Mouse (Mus musculus): ENCODE results near the gene Ccl9. TPM values are rescaled to one million over a fixed set of nuclear protein-coding genes. Genes with fewer than 3 reads are reported as not detected.
"Not testable (repeated sequence)": the region's sequence is repeated elsewhere in the genome, so short reads cannot be mapped to it uniquely, and the experiment has no call there.

The Ccl9 gene
- total and polyA plus RNA-seq, 3 experiments = 4.3 to 13.7 (median 12.6) TPM

DNA sequence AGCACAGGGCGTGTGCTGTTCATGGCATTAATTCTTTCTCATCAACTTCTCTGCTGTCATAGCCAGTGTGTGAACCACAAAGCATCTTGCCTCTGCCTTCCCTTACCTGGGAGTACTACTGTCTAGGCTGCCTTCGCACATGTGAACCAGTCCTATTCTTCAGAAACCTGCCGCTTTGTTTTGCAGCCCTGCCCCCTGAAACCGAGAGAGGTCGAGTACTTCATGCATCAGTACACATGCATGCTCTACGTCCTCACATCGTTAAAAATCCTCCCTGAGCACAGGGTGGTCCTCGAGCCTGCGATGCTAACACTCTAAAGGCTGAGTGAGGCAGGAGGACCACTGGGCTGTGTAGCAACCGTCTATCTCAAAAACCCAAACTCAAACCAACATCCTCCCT, 21.4 kb downstream of the Ccl9 start:
- Histone ChIP-seq H3K4me1 (ENCODE audit: control insufficient read depth, insufficient read depth, low read length) (no peaks in the 10 kb centered on the region; the same call in 1 of the 2 replicates), H3K27me3 (ENCODE audit: control insufficient read depth, insufficient read depth, low read length) (no peaks in the 10 kb centered on the region), H3K36me3 (ENCODE audit: control insufficient read depth, insufficient read depth, low read length) (no peaks in the 10 kb centered on the region), H3K4me3 (no peak overlapping the region), H3K9ac (ENCODE audit: low read depth, low read length) (no peak overlapping the region), H3K27ac (no peak overlapping the region), H3K79me2 (replicated peaks; ENCODE audit: control insufficient read depth, insufficient read depth, low read length) (no peaks in the 10 kb centered on the region)
- no peak for DNase-seq
- TF ChIP-seq POLR2A (IDR thresholded peaks at IDR 0.05; ENCODE audit: insufficient read depth, low read depth, low read length) = no peak
- TF ChIP-seq CTCF (IDR thresholded peaks at IDR 0.05) = no peak
- no peak for TF ChIP-seq EP300 (IDR thresholded peaks at IDR 0.05; ENCODE audit: insufficient read depth, low read depth, low read length)
- intact Hi-C loops (cut with DNase I) = loop anchor here (5.0 kb wide), 1 partner anchor 75 kb away; no protein-coding TSS in a partner anchor
- 82% methylated on average over 10 of the region's 10 CpGs for WGBS

DNA sequence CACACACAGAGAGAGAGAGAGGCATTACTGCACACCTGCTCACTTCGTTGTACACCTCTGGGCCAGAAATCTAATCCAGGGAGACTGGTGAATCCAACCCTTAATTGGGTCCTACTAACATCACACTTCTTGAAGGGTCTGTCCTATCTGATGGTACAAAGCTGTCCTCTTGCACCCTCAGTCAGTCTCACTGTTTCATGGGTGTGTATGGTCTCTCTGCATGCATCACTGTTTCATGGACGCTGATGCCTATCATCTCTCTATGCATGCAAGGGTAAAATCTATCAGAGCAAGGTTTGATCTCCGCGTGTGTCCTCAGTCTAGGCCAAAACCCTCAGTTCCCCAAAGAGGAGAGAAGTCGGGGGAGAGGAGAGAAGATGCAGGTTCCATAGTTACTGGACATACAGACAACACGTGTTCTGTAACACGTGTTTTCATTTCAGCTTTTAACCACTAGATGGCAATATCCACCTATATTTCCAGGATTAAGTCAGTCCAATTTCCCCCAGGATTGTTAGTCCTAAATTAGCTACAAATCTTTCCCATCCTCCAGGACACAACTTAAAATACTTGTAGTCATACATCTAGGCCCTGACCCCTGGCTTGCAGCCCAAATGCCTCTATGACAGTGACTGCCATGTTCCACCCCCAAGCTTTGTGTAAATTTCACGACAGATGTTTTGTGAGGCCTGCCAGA, 22.2 kb downstream of the Ccl9 start:
- DNase-seq = peak; percentile 27 to 39
- intact Hi-C loops (cut with DNase I) = loop anchor here (1.0 to 5.0 kb wide), 2 partner anchors 76 to 183 kb away; no protein-coding TSS in a partner anchor
- TF ChIP-seq POLR2A (IDR thresholded peaks at IDR 0.05; ENCODE audit: insufficient read depth, low read depth, low read length) = no peak
- no peak for TF ChIP-seq EP300 (IDR thresholded peaks at IDR 0.05; ENCODE audit: insufficient read depth, low read depth, low read length)
- TF ChIP-seq CTCF (IDR thresholded peaks at IDR 0.05) = peak; percentile 89
- 29% methylated on average over 8 of the region's 8 CpGs for WGBS
- no peak overlapping the region for H3K4me3 ChIP-seq
- no peaks in the 10 kb centered on the region; the same call in 1 of the 2 replicates for H3K4me1 ChIP-seq (ENCODE audit: control insufficient read depth, insufficient read depth, low read length)
- H3K9ac ChIP-seq (ENCODE audit: low read depth, low read length) = no peak overlapping the region
- H3K27ac ChIP-seq = no peak overlapping the region
- no peaks in the 10 kb centered on the region for H3K79me2 ChIP-seq (replicated peaks; ENCODE audit: control insufficient read depth, insufficient read depth, low read length)
- H3K27me3 ChIP-seq (ENCODE audit: control insufficient read depth, insufficient read depth, low read length) = no peaks in the 10 kb centered on the region
- H3K36me3 ChIP-seq (ENCODE audit: control insufficient read depth, insufficient read depth, low read length) = no peaks in the 10 kb centered on the region

DNA sequence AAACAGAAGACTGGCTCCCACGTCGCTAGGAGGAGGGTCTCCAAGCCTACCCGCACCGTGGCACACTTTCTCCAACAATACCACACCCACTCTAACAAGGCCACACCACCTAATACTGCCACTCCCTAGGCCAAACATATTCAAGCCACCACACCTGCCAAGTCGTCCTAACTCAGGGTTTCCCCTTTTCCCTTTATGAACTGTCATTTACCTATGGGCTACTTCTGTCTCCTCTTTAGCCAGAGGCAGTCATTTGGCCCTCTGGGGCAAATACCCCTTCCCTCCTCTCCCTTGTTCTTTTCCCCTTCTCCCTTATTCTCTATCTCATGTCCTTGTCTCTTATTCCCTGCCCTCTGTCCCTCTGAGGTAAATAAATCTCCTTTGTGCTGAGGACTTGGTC, 26.8 kb downstream of the Ccl9 start:
- no peak for DNase-seq
- Histone ChIP-seq H3K36me3 (ENCODE audit: control insufficient read depth, insufficient read depth, low read length) (no peaks in the 10 kb centered on the region), H3K79me2 (replicated peaks; ENCODE audit: control insufficient read depth, insufficient read depth, low read length) (no peaks in the 10 kb centered on the region), H3K9ac (ENCODE audit: low read depth, low read length) (no peak overlapping the region), H3K4me3 (no peak overlapping the region), H3K27me3 (ENCODE audit: control insufficient read depth, insufficient read depth, low read length) (no peaks in the 10 kb centered on the region), H3K27ac (no peak overlapping the region), H3K4me1 (ENCODE audit: control insufficient read depth, insufficient read depth, low read length) (no peaks in the 10 kb centered on the region; the same call in 1 of the 2 replicates)
- 86% methylated on average over 5 of the region's 5 CpGs for WGBS
- TF ChIP-seq CTCF (IDR thresholded peaks at IDR 0.05) (no peak), POLR2A (IDR thresholded peaks at IDR 0.05; ENCODE audit: insufficient read depth, low read depth, low read length) (no peak), EP300 (IDR thresholded peaks at IDR 0.05; ENCODE audit: insufficient read depth, low read depth, low read length) (no peak)
- intact Hi-C loops (cut with DNase I) = no loop called here

DNA sequence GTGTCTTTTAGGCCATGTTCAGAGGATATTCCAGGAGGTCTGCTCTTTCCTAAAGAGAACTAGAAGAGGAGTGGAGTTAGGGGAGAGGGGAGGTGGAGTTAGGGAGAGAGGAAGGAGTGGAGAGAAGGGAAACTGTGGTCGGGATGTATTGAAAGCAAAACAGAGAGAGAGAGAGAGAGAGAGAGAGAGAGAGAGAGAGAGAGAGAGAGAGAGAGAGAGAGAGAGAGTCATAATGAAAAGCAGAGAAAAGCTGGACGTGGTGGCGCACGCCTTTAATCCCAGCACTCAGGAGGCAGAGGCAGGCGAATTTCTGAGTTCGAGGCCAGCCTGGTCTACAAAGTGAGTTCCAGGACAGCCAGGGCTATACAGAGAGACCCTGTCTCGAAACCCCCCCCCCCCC, 27.4 kb downstream of the Ccl9 start:
- H3K36me3 ChIP-seq (ENCODE audit: control insufficient read depth, insufficient read depth, low read length); H3K9ac ChIP-seq (ENCODE audit: low read depth, low read length); DNase-seq; H3K27me3 ChIP-seq (ENCODE audit: control insufficient read depth, insufficient read depth, low read length); H3K27ac ChIP-seq; H3K4me1 ChIP-seq (ENCODE audit: control insufficient read depth, insufficient read depth, low read length); intact Hi-C loops (cut with DNase I); H3K79me2 ChIP-seq (replicated peaks; ENCODE audit: control insufficient read depth, insufficient read depth, low read length); H3K4me3 ChIP-seq: not testable (repeated sequence)
- 81% methylated on average over 7 of the region's 7 CpGs for WGBS

DNA sequence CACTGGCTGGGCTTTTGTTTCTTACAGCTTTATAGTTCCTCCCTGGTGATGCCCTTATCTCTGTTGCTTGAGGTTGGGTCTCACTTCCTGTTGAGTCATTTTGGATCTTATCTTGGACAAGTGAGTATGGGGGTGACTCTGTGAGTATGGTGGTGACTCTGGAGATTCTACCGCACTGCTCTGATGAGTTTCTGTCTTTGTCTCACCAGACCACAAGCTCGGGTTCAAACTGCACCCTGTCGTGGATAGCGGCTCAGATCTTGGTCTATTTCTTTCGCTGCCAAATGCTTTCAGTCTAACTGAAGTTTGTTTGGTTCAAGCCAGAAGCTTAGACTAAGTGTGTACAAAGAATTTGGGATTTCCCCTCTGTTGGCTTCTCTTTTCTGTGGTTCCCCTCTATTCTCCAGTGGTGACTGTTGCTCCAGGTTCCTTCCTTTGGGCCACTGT, 28.2 kb downstream of the Ccl9 start:
- Histone ChIP-seq H3K9ac (ENCODE audit: low read depth, low read length) (no peak overlapping the region), H3K27me3 (ENCODE audit: control insufficient read depth, insufficient read depth, low read length) (no peaks in the 10 kb centered on the region), H3K27ac (no peak overlapping the region), H3K4me1 (ENCODE audit: control insufficient read depth, insufficient read depth, low read length) (no peaks in the 10 kb centered on the region), H3K79me2 (replicated peaks; ENCODE audit: control insufficient read depth, insufficient read depth, low read length) (no peaks in the 10 kb centered on the region), H3K4me3 (no peak overlapping the region), H3K36me3 (ENCODE audit: control insufficient read depth, insufficient read depth, low read length) (no peaks in the 10 kb centered on the region)
- no peak for TF ChIP-seq POLR2A (IDR thresholded peaks at IDR 0.05; ENCODE audit: insufficient read depth, low read depth, low read length)
- TF ChIP-seq EP300 (IDR thresholded peaks at IDR 0.05; ENCODE audit: insufficient read depth, low read depth, low read length) = no peak
- no peak for TF ChIP-seq CTCF (IDR thresholded peaks at IDR 0.05)
- DNase-seq = no peak
- intact Hi-C loops (cut with DNase I) = no loop called here
- WGBS = 71% methylated on average over 5 of the region's 5 CpGs

DNA sequence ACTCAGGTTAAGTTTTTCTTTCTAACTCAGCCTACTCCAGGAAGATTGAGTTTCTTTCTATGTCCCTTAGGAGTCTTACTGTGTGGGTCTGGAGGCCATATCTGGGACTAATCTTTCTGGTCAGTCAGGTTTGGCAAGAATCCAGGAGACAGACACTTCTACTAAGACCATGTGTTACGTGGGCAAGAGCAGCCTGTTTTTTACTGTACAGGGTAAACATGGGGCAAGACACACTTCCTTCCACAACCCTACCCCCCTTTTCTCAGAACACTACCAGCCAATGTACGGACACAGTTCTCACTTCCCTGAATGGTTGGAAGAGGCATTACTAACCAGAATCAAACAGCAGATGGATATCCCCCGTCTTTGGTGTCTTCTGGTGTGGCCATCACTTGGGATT, 34.2 kb downstream of the Ccl9 start:
- WGBS = 55% methylated on average over 3 of the region's 3 CpGs
- intact Hi-C loops (cut with DNase I) = no loop called here

More for the DNA sequence above, 34.2 kb downstream of the Ccl9 start:
- Histone ChIP-seq H3K27ac (no peak overlapping the region), H3K4me3 (no peak overlapping the region), H3K36me3 (ENCODE audit: control insufficient read depth, insufficient read depth, low read length) (no peaks in the 10 kb centered on the region), H3K4me1 (ENCODE audit: control insufficient read depth, insufficient read depth, low read length) (no peaks in the 10 kb centered on the region), H3K27me3 (ENCODE audit: control insufficient read depth, insufficient read depth, low read length) (no peaks in the 10 kb centered on the region), H3K79me2 (replicated peaks; ENCODE audit: control insufficient read depth, insufficient read depth, low read length) (no peaks in the 10 kb centered on the region), H3K9ac (ENCODE audit: low read depth, low read length) (no peak overlapping the region)
- DNase-seq = no peak
- TF ChIP-seq POLR2A (IDR thresholded peaks at IDR 0.05; ENCODE audit: insufficient read depth, low read depth, low read length) (no peak), CTCF (IDR thresholded peaks at IDR 0.05) (no peak), EP300 (IDR thresholded peaks at IDR 0.05; ENCODE audit: insufficient read depth, low read depth, low read length) (no peak)
